Mouse (Mus musculus) 3T3-L1 (cell line): ENCODE data around the gene Olfr433.
"Not testable (repeated sequence)": the region's sequence is repeated elsewhere in the genome, so short reads cannot be mapped to it uniquely, and the experiment has no call there.

Experiments used
- DNase-seq: peaks from one replicate; pipeline ENCODE4 v3.0.0-alpha.2; 2015; ENCODE audit warnings: low read depth, low spot score

Olfr433 gene

GRCm38 (mm10) chr1:174040523-174041177 lies at the start of gene Olfr433:
Gene Olfr433 (plus strand): TSS chr1:174040705.
- peak; percentile 95 for DNase-seq

- no peak for DNase-seq
Measured at GRCm38 (mm10) chr1:173995003-173995402, 45.5 kb upstream of the Olfr433 start.

GRCm38 (mm10) chr1:174004352-174005109 lies 36.0 kb upstream of the Olfr433 start:
- DNase-seq: not testable (repeated sequence)

GRCm38 (mm10) chr1:174007050-174007449 lies 33.5 kb upstream of the Olfr433 start:
- DNase-seq: not testable (repeated sequence)

- DNase-seq: peak; percentile 82
Measured at GRCm38 (mm10) chr1:174031698-174032097, 8.8 kb upstream of the Olfr433 start, which contains the start of gene Ifi205. Gene Ifi205 (minus strand): TSS chr1:174031810.

GRCm38 (mm10) chr1:174035841-174036240 lies 4.7 kb upstream of the Olfr433 start:
- no peak for DNase-seq

GRCm38 (mm10) chr1:174038480-174038879 lies 2.0 kb upstream of the Olfr433 start:
- peak; percentile 79 for DNase-seq

- not testable (repeated sequence) for DNase-seq
Measured at GRCm38 (mm10) chr1:174042091-174042884, 1.8 kb downstream of the Olfr433 start.

- peak; percentile 82 for DNase-seq
Measured at GRCm38 (mm10) chr1:174044431-174044830, 3.9 kb downstream of the Olfr433 start.

- DNase-seq: not testable (repeated sequence)
Measured at GRCm38 (mm10) chr1:174048227-174048626, 7.7 kb downstream of the Olfr433 start.

- DNase-seq: peak; percentile 77
Measured at GRCm38 (mm10) chr1:174048893-174049292, 8.4 kb downstream of the Olfr433 start, which contains the start of gene Olfr432. Gene Olfr432 (plus strand): TSS chr1:174049205.

GRCm38 (mm10) chr1:174049357-174049756 lies 8.9 kb downstream of the Olfr433 start:
- not testable (repeated sequence) for DNase-seq

- DNase-seq: no peak
Measured at GRCm38 (mm10) chr1:174050532-174050931, 10.0 kb downstream of the Olfr433 start.

- DNase-seq: no peak
Measured at GRCm38 (mm10) chr1:174051515-174051914, 11.0 kb downstream of the Olfr433 start.

- DNase-seq: no peak
Measured at GRCm38 (mm10) chr1:174051931-174052536, 11.5 kb downstream of the Olfr433 start.

GRCm38 (mm10) chr1:174052981-174053380 lies 12.5 kb downstream of the Olfr433 start:
- peak; percentile 92 for DNase-seq

GRCm38 (mm10) chr1:174055248-174055647 lies 14.7 kb downstream of the Olfr433 start:
- no peak for DNase-seq

GRCm38 (mm10) chr1:174066305-174066704 lies 25.8 kb downstream of the Olfr433 start, which contains the start of gene Olfr430:
Gene Olfr430 (plus strand): TSS chr1:174066605.
- no peak for DNase-seq

- no peak for DNase-seq
Measured at GRCm38 (mm10) chr1:174084031-174084430, 43.5 kb downstream of the Olfr433 start, which contains the start of gene Olfr429. Gene Olfr429 (plus strand): TSS chr1:174084331.
